Mouse (Mus musculus) neutrophil, adult 5-6 weeks (primary cell): ENCODE measurements around the gene Mpdu1. TPM values are rescaled to one million over a fixed set of nuclear protein-coding genes. Genes with fewer than 3 reads are reported as not detected.
"Not testable (repeated sequence)": the region's sequence is repeated elsewhere in the genome, so short reads cannot be mapped to it uniquely, and the experiment has no call there.

ENCODE experiments used
- ATAC-seq: fragments of 151-379, 151-347 bp; 2 replicates; pipeline ENCODE4 v1.8.0; 2017; ENCODE audit warnings: mild to moderate bottlenecking, moderate TSS enrichment; ENCODE audit not compliant: insufficient number of reproducible peaks, poor library complexity, low FRiP score, severe bottlenecking; ENCODE audit errors: extremely low read depth
- total RNA-seq: library from RNA; stranded (forward); fragments of 200-1000 nt; gene quantifications from 2 replicates; pipeline ENCODE4 v1.2.3, GENCODE M21; 2017

The Mpdu1 gene
- total RNA-seq, 1 experiment from 2014 or later, result 35.6 TPM

DNA sequence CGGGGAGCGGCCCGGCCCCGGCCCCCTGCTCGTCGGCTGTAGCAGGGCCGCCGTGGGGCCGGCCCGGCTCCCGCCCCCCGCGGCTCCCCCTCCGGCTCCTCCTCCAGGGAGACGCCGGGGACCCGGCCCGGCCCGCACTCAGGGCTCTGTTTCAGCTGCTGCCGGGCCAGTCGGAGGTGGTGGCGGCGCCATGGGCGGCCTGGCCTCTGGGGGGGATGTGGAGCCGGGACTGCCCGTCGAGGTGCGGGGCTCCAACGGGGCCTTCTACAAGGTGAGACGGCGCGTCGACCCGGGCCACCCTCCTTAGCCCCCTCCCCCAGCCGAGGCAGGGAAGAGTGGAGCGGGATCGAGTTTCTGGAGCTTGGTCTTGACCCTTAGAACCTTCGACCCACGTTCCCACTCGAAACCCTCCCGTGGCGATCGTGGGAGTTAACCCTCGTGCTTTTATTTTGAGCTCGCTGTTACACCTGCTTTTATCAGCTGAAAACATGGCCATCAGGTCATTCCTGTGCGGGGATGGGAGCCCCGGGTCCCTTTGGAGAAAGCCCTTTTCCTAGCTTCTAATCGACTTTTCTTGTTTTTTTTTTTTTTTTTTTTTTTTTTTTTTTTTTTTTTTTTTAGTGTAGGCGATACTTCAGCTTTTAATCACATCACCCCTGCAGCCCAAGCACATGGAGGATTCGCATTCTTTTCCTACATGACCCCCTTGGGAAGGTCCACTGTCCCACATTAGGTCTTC is 29.1 kb downstream of the Mpdu1 start:
- no peak for ATAC-seq

DNA sequence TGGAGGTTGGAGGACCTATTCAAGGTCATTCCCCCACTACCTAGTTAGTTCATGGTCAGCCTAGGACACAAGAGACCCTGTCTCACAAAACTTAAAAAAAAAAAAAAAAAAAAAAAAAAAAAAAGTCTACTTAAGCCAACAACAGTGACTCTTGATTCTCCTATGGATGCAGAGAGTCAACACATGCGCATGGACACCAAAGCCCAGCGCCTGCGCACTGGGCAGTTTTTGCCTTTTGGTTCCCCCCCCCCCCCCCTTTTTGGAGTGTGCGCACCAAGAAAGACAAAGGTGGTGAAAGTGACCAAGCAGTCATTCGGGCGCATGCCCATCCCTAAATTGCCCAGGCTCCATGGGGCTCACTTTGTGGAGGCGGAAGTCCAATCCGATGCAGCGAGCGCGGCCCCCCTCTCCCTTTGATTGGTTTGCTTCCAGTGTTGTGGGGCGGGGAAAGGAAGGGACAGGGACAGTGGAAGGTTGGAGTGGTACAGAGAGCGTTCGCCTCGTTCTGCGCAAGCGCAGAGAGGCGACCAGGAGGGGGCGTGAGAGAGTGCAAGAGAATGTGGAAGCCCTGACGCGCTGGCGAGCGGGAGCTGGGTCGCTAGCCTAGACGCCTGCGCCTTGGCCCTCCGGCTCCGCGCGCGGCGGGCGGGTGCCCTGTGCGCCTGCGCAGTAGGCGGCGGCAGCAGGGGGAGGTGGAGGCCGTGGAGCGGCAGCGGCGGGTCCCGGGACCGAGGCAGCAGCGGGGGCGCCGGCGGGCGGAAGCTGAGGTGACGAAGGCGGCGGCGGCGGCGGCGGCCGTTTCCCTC is 30.0 kb downstream of the Mpdu1 start, which contains the start of gene Fxr2:
Gene Fxr2, plus strand, starts transcription at position 707 of the 806 bp plus-strand sequence.
- ATAC-seq, result peak; percentile 92

GRCm38 (mm10) chr11:69629802-69630201 is 32.6 kb downstream of the Mpdu1 start:
- ATAC-seq, result no peak

GRCm38 (mm10) chr11:69628286-69628685 is 34.2 kb downstream of the Mpdu1 start:
- ATAC-seq, result peak; percentile 62; the same call in 1 of the 2 replicates

- ATAC-seq, result not testable (repeated sequence)
These were observed 38.1 kb downstream of the Mpdu1 start for GRCm38 (mm10) chr11:69624339-69624738.

- ATAC-seq, result no peak
These were observed 39.4 kb downstream of the Mpdu1 start for GRCm38 (mm10) chr11:69623006-69623405.

DNA sequence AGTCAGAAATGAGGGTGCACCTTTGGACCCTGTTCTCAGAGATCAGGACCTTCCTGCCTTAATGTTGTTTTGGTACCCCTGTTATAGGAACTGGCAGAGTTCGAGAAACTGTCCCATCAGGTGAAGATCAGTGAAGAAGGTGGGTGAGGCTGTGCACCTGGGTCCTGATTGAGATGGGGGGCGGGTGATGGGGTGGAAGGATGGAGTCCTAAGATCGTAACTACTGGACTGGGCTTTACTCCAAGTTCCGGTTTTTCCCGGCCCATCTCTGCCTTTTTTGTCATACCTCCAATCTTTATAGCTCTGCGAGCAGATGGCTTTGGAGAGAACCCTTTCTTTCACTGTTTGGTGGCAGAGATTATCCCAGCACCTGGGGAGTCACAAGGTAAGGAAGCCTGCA is 40.0 kb downstream of the Mpdu1 start:
- no peak for ATAC-seq

GRCm38 (mm10) chr11:69621571-69622268 is 40.7 kb downstream of the Mpdu1 start, which contains the start of gene Sat2:
Sat2 (plus strand) TSS chr11:69622024.
- ATAC-seq, result no peak

GRCm38 (mm10) chr11:69620394-69621081 is 41.9 kb downstream of the Mpdu1 start:
- ATAC-seq, result no peak

DNA sequence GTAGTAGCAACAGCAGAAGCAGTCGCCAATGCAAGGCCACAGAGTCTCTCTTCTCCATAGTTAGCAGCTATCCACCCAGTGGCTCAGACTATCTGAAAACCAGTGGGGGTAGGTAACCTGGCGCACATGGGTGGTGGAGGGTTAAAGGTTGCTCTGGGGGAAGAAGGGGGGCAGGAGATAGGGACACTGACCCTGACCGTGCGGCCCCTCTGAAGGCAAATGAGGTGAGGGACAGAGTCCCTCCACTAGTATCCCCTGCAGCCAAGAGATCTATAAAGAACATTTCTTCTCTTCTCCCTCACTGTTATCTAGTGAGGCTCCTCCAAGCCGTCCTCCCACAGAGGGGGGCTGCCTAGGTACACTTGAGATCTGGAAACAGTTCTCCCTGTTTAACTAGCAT is 44.6 kb downstream of the Mpdu1 start, which contains the start of gene Shbg:
Gene Shbg, minus strand, starts transcription at position 101 of the 400 bp plus-strand sequence.
- no peak for ATAC-seq

- no peak for ATAC-seq
These were observed 45.7 kb downstream of the Mpdu1 start for GRCm38 (mm10) chr11:69616781-69617180.

DNA sequence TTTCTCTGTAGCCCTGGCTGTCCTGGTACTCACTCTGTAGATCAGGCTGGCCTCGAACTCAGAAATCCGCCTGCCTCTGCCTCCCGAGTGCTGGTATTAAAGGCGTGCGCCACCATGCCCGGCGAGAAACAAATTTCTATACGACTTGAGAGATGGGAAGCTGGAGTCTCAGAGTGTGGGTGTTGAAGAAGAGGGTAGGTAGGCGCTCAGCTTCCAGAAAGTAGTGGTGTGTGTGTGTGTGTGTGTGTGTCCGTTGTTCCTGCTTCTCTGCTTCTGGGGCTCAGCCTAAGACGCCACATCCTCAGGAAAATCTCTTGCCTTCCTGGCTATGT is 48.2 kb downstream of the Mpdu1 start:
- not testable (repeated sequence) for ATAC-seq

- no peak for ATAC-seq
These were observed 48.7 kb downstream of the Mpdu1 start for GRCm38 (mm10) chr11:69613553-69614256.

DNA sequence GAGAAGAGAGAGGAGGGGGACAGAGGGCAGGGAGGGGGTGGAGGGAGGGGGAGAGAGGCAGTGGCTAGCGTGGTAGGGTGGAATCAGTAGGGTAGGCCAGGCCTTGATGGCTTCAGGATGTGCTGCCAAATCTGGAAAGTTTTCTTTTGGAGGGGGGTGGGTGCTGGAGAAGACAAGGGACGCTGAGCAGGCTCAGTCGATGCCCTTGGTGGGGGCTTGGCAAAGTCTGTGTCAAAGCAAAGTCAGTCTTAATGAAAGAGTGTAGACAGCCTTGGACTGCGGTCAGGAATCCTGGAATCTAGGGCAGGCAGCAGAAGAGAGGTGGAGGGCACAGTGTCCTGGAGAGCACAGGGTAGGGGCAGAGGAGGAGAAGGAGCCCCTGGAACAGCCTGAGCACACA is 51.5 kb downstream of the Mpdu1 start:
- ATAC-seq, result no peak

DNA sequence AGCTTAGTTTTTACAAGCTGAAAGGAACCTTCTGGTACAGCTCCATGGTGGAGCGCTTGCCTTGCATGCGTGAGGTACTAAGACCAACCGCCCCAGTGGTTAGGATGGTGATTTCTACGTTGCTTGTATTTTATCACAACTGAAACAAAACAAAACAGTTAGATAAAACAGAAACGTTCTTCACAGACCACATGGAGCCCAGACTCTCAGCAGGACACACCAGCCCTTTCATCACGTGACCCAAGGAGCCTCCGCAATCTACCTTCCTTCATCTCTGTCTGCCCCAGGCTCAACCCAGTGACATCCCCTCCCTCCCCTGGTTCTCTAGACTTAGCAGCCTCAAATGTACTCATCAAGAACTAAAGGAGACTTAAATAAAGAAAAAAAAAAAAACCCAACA is 53.0 kb downstream of the Mpdu1 start:
- ATAC-seq, result no peak

DNA sequence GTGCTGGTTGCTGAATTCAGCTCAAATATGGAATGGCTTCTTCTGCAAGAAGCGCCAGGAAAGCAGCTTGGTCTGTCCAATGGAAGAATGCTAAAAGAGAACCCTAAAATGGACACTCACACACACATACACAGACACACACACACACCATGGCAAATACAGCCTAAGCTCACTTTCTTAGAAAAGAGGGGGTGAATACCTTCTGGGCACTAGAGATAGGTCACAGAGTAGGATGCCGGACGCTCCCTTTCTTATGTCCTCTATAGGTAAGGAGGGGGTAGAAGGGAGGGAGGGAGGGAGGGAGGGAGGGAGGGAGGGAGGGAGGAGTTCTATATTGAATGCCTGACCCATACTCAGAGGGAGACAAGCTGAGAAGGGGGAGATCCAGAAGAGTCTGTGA is 53.9 kb downstream of the Mpdu1 start:
- no peak for ATAC-seq

GRCm38 (mm10) chr11:69606832-69607231 is 55.6 kb downstream of the Mpdu1 start:
- ATAC-seq, result no peak
